Mouse (Mus musculus) embryonic fibroblast, embryonic 13.5 days (primary cell): Measurements from ENCODE around the gene Chrne.

Experiments
- CTCF ChIP-seq: IDR thresholded peaks from 2 replicates; pipeline ENCODE4 v1.5.1; 2011; ENCODE audit warnings: mild to moderate bottlenecking, control low read depth, low read length, moderate library complexity, borderline replicate concordance; ENCODE audit not compliant: insufficient read depth
- POLR2A ChIP-seq: IDR thresholded peaks from 2 replicates; pipeline ENCODE4 v1.6.1; 2011; ENCODE audit warnings: low read depth, mild to moderate bottlenecking, control low read depth, low read length, moderate library complexity

DNA sequence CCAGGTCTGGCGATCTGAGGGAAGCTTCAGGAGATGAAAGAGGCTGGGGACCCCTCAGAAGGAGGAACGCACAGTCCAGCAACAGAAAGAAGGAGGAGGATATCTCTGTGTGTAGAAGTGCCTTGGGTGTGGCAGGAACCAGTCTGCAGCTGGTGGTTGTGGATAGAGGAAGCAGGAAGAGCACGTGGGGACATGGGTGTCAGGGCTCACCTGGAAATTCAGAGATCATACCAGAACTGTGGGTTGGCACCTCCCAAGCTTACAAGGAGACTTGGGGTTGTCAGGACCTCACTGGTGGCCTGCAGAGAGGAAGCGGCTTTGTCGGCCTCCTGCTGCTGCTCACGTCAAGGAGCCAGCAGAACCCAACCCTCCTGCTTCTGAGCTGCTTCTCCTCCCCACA, 21.7 kb downstream of the Chrne start:
- TF ChIP-seq POLR2A = no peak
- TF ChIP-seq CTCF = no peak
